Mouse (Mus musculus): Measurements from ENCODE around the gene Tmem43.

Gene Tmem43

GRCm38 (mm10) chr6:91533359-91533758, 59.9 kb downstream of the Tmem43 start:
- DNase-seq (ENCODE audit: low spot score in 2 of 2), result no peak

- no peak for DNase-seq (ENCODE audit: low spot score in 2 of 2)
Measured at GRCm38 (mm10) chr6:91533771-91534170, 60.3 kb downstream of the Tmem43 start.

DNA sequence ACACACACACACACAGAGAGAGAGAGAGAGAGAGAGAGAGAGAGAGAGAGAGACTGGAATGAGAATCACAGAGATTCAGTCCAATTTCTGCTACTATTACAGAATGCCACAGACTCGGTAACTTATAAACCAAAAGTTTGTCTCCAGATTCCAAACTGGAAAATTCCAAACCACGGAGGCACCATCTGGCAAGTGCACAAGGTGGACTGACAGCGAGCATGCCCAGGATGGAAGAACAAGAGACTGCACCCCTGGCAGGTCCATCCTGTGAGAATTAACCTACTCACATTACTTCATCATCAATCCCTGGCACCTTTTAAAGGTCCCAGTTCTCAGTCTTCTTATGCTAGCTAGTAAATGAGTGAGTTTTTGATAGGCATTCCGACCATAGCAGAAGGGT, 60.8 kb downstream of the Tmem43 start:
- no peak for DNase-seq (ENCODE audit: low spot score in 2 of 2)

DNA sequence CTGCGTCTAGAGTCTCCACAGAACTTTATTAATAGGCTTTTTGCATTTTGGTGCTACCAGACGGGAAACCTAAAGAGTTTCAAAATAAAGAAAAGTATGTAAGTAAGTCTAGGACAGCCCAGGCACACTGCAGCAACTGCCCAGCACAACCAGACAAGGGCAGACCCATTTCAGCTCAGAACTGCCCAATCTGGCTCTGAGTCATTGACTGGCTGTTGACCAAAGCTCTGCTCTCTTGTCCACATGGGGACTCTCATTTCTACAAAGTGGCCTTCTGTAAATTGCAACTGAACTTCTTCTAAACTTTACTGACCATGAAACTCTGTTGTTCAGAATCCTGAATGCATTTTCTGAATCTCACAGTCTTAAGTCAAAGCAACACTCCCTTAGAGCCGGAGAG, 61.7 kb downstream of the Tmem43 start:
- no peak for DNase-seq (ENCODE audit: low spot score in 2 of 2)

- DNase-seq (ENCODE audit: low spot score in 2 of 2), result no peak
Measured at GRCm38 (mm10) chr6:91536047-91536765, 62.7 kb downstream of the Tmem43 start.
